Mouse (Mus musculus) midbrain, postnatal 0 days (tissue): Measurements from ENCODE around the gene Magi2. TPM values are rescaled to one million over a fixed set of nuclear protein-coding genes. Genes with fewer than 3 reads are reported as not detected.

Experiments
- ATAC-seq: fragments of 200-750 bp; cut with Nextera tagmentation; 2 replicates; pipeline ENCODE4 v1.8.0; 2017; ENCODE audit warnings: moderate number of reproducible peaks, mild to moderate bottlenecking, moderate TSS enrichment, moderate library complexity; ENCODE audit not compliant: low FRiP score
- DNase-seq: peaks from one replicate; pipeline ENCODE4 v3.0.0-alpha.2; 2015; ENCODE audit warnings: low spot score
- H3K27ac ChIP-seq: fragments of 300-500 bp; sonication (generic); 2 replicates; pipeline ENCODE4 v1.5.1; 2014; ENCODE audit warnings: low read depth, mild to moderate bottlenecking, low read length, mixed read lengths
- H3K27me3 ChIP-seq: fragments of 300-500 bp; sonication (generic); 2 replicates; pipeline ENCODE4 v1.6.1; 2014; ENCODE audit warnings: low read length, control low read depth, mixed read lengths; ENCODE audit not compliant: insufficient read depth
- H3K36me3 ChIP-seq: fragments of 300-500 bp; sonication (generic); 2 replicates; pipeline ENCODE4 v1.6.1; 2014; ENCODE audit warnings: low read length, control low read depth, mixed read lengths; ENCODE audit not compliant: insufficient read depth
- H3K4me1 ChIP-seq: fragments of 300-500 bp; sonication (generic); 2 replicates; pipeline ENCODE4 v1.6.1; 2014; ENCODE audit warnings: mild to moderate bottlenecking, control low read depth, antibody characterized with exemption, low read length, mixed read lengths; ENCODE audit not compliant: insufficient read depth
- H3K4me2 ChIP-seq: fragments of 300-500 bp; sonication (generic); 2 replicates; pipeline ENCODE4 v1.6.1; 2014; ENCODE audit warnings: low read depth, mild to moderate bottlenecking, low read length, mixed read lengths; ENCODE audit not compliant: poor library complexity, severe bottlenecking
- H3K4me3 ChIP-seq: fragments of 300-500 bp; sonication (generic); 2 replicates; pipeline ENCODE4 v1.5.1; 2014; ENCODE audit warnings: low read depth, mild to moderate bottlenecking, low read length, moderate library complexity
- H3K9ac ChIP-seq: fragments of 300-500 bp; sonication (generic); replicated peaks from 2 replicates; pipeline ENCODE4 v1.6.1; 2014; ENCODE audit warnings: mild to moderate bottlenecking, low read length, moderate library complexity, mixed read lengths; ENCODE audit not compliant: poor library complexity, severe bottlenecking
- H3K9me3 ChIP-seq: fragments of 300-500 bp; sonication (generic); 2 replicates; pipeline ENCODE4 v1.6.1; 2016; ENCODE audit warnings: low read length, control low read depth
- CTCF ChIP-seq: IDR thresholded peaks from 2 replicates; pipeline ENCODE4 v1.5.1; 2016; ENCODE audit warnings: antibody characterized with exemption, mild to moderate bottlenecking
- WGBS: fragments of 180-500 bp; shearing (Covaris S2); extraction: QIAGEN DNeasy Blood & Tissue Kit; methylation state at CpG from one replicate; pipeline ENCODE4 v1.1.7; 2014; 5-methylcytosine and 5-hydroxymethylcytosine counted together
- polyA plus RNA-seq: library from polyadenylated mRNA; unstranded; fragments of >200 nt; fragmentation: Nextera tagmentation; extraction: Ambion mirVana; gene quantifications from 2 replicates; pipeline ENCODE4 v1.2.1, GENCODE M21; 2015
- total RNA-seq: library from RNA; depleted of rRNA; stranded (reverse); fragments of >200 nt; gene quantifications from 2 replicates; pipeline ENCODE4 v1.2.3, GENCODE M21; 2014

Gene Magi2
- total and polyA plus RNA-seq, 2 experiments from 2014 or later = 20.0 to 59.3 TPM

DNA sequence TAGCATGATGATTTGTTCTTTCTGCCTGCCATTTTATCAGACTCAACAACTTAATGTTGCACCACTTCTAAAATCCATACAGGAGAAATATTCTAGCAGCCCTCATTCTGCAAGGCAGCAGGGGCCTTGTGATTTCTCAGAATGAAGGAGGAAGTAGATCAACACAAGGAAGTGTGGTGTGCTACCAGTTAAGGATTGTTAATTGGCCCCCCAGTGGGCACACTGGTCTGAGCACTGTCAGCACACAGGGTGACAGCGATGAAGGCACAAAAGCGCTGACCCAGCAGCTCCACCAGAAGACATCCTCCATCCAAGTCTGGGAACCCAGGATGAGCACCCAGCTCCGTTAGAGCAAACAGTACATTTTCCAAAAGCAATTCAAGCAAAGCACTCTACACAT is 1229.3 kb downstream of the Magi2 start:
- no peak overlapping the region for H3K4me2 ChIP-seq
- no peaks in the 10 kb centered on the region for H3K9me3 ChIP-seq
- H3K27ac ChIP-seq = no peak overlapping the region
- H3K27me3 ChIP-seq = no peaks in the 10 kb centered on the region
- no peaks in the 10 kb centered on the region for H3K36me3 ChIP-seq
- H3K4me3 ChIP-seq = no peak overlapping the region
- no peaks in the 10 kb centered on the region for H3K4me1 ChIP-seq
- no peak for TF ChIP-seq CTCF
- WGBS = 58% methylated on average over 3 of the region's 3 CpGs
- ATAC-seq (no peak), DNase-seq (no peak)
- H3K9ac ChIP-seq = no peak overlapping the region

GRCm38 (mm10) chr5:20457742-20458510 is 1231.1 kb downstream of the Magi2 start:
- WGBS = 72% methylated on average over 7 of the region's 7 CpGs
- Histone ChIP-seq H3K9ac (no peak overlapping the region), H3K9me3 (no peaks in the 10 kb centered on the region), H3K4me2 (no peak overlapping the region), H3K27ac (no peak overlapping the region), H3K36me3 (no peaks in the 10 kb centered on the region), H3K27me3 (no peaks in the 10 kb centered on the region), H3K4me1 (no peaks in the 10 kb centered on the region), H3K4me3 (no peak overlapping the region)
- no peak for TF ChIP-seq CTCF
- no peak for DNase-seq
- ATAC-seq = no peak

- H3K36me3 ChIP-seq = 0 out of 2 replicates have a peak, but pooled peaks cover 3% of the 10 kb centered on the region
- WGBS = 83% methylated on average over 2 of the region's 2 CpGs
- H3K4me3 ChIP-seq = no peak overlapping the region
- ATAC-seq (no peak), DNase-seq (no peak)
- TF ChIP-seq CTCF = no peak
- H3K27ac ChIP-seq = no peak overlapping the region
- H3K9me3 ChIP-seq = no peaks in the 10 kb centered on the region
- H3K9ac ChIP-seq = no peak overlapping the region
- no peaks in the 10 kb centered on the region for H3K27me3 ChIP-seq
- no peaks in the 10 kb centered on the region for H3K4me1 ChIP-seq
- H3K4me2 ChIP-seq = no peak overlapping the region
Observed at GRCm38 (mm10) chr5:20461709-20462108, 1234.9 kb downstream of the Magi2 start.

GRCm38 (mm10) chr5:20462376-20462775 is 1235.5 kb downstream of the Magi2 start:
- WGBS = 94% methylated on average over 2 of the region's 2 CpGs
- no peak overlapping the region for H3K4me2 ChIP-seq
- H3K9me3 ChIP-seq = no peaks in the 10 kb centered on the region
- H3K27ac ChIP-seq = no peak overlapping the region
- no peak overlapping the region for H3K4me3 ChIP-seq
- H3K9ac ChIP-seq = no peak overlapping the region
- ATAC-seq (no peak), DNase-seq (no peak)
- H3K36me3 ChIP-seq = 0 out of 2 replicates have a peak, but pooled peaks cover 3% of the 10 kb centered on the region
- H3K4me1 ChIP-seq = no peaks in the 10 kb centered on the region
- H3K27me3 ChIP-seq = no peaks in the 10 kb centered on the region
- TF ChIP-seq CTCF = no peak

GRCm38 (mm10) chr5:20469721-20470120 is 1242.9 kb downstream of the Magi2 start:
- ATAC-seq (no peak), DNase-seq (no peak)
- no peak overlapping the region for H3K4me3 ChIP-seq
- no peak overlapping the region for H3K9ac ChIP-seq
- H3K9me3 ChIP-seq = no peaks in the 10 kb centered on the region
- 66% methylated on average over 3 of the region's 3 CpGs for WGBS
- 0 out of 2 replicates have a peak, but pooled peaks cover 3% of the 10 kb centered on the region for H3K36me3 ChIP-seq
- TF ChIP-seq CTCF = no peak
- no peaks in the 10 kb centered on the region for H3K4me1 ChIP-seq
- H3K27ac ChIP-seq = no peak overlapping the region
- no peaks in the 10 kb centered on the region for H3K27me3 ChIP-seq
- no peak overlapping the region for H3K4me2 ChIP-seq

- no peak overlapping the region for H3K27ac ChIP-seq
- no peaks in the 10 kb centered on the region for H3K4me1 ChIP-seq
- no peak overlapping the region for H3K9ac ChIP-seq
- H3K4me2 ChIP-seq = no peak overlapping the region
- H3K27me3 ChIP-seq = no peaks in the 10 kb centered on the region
- H3K4me3 ChIP-seq = no peak overlapping the region
- 0 out of 2 replicates have a peak, but pooled peaks cover 3% of the 10 kb centered on the region for H3K36me3 ChIP-seq
- DNase-seq (no peak), ATAC-seq (no peak)
- H3K9me3 ChIP-seq = no peaks in the 10 kb centered on the region
- peak; percentile 38 for TF ChIP-seq CTCF
Observed at GRCm38 (mm10) chr5:20470466-20470865, 1243.6 kb downstream of the Magi2 start.
